Mouse (Mus musculus): ENCODE results near the gene Rnf212b.
"Not testable (repeated sequence)": the region's sequence is repeated elsewhere in the genome, so short reads cannot be mapped to it uniquely, and the experiment has no call there.

DNA sequence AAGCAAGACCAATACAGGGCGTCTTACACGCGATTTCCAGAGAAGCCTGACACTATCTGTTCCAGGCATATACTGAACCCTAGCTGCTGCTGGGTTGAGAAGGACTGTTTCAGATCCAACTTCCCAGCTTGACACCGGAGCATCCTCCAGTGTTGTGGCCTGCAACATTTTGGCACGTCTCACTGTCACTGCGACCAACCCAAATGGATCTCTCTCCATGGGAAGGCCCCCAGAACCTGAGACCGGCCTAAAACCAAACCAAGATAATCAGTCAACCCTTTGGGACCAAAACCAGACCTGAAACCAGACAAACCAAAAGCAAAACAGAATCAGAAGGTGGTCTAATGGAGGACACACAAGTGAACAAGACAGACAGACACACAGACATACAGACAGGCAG is 47.0 kb upstream of the Rnf212b start:
- TF ChIP-seq CTCF (IDR thresholded peaks at IDR 0.05; ENCODE audit: low read depth, low read length); POLR2AphosphoS5 (IDR thresholded peaks at IDR 0.05; ENCODE audit: insufficient replicate concordance, low read depth, low read length); TAL1 (conservative IDR thresholded peaks at IDR 0.05; ENCODE audit: low read depth, low read length); GATA2 (IDR thresholded peaks at IDR 0.05; ENCODE audit: borderline replicate concordance, low read depth, low read length); GATA1 (IDR thresholded peaks at IDR 0.05; ENCODE audit: borderline replicate concordance, low read length): not testable (repeated sequence)
